Mouse (Mus musculus) CH12.LX (cell line): ENCODE measurements around the gene Il12rb1. TPM values are rescaled to one million over a fixed set of nuclear protein-coding genes. Genes with fewer than 3 reads are reported as not detected.

Experiments used
- DNase-seq: peaks from one replicate; pipeline ENCODE4 v3.0.0-alpha.2; 2013; ENCODE audit errors: extremely low read depth
- H3K27ac ChIP-seq: 2 replicates; pipeline ENCODE4 v1.5.1; 2012; ENCODE audit warnings: low read depth, mild to moderate bottlenecking, control low read depth, moderate library complexity; ENCODE audit not compliant: insufficient read depth
- H3K27me3 ChIP-seq: replicated peaks from 2 replicates; pipeline ENCODE3; 2012; ENCODE audit warnings: inconsistent platforms
- H3K36me3 ChIP-seq, 2 experiments: replicated peaks in 1 of 2; 2 replicates each; pipeline versions ENCODE3 to v1.6.1; 2012; ENCODE audit warnings: inconsistent platforms in 1 of 2, low read length in 1 of 2, mild to moderate bottlenecking in 1 of 2, mixed read lengths in 1 of 2, moderate library complexity in 1 of 2; ENCODE audit not compliant: control insufficient read depth in 1 of 2, insufficient read depth in 1 of 2
- H3K4me1 ChIP-seq, 2 experiments: 2 replicates each; pipeline ENCODE4 v1.6.1; 2012; ENCODE audit warnings: inconsistent platforms in 1 of 2, moderate library complexity in 1 of 2; ENCODE audit not compliant: insufficient read depth in 2 of 2, control insufficient read depth in 1 of 2
- H3K4me2 ChIP-seq: 2 replicates; pipeline ENCODE4 v1.6.1; 2012; ENCODE audit warnings: low read depth, mild to moderate bottlenecking, control low read depth; ENCODE audit not compliant: poor library complexity, insufficient read depth, severe bottlenecking
- H3K4me3 ChIP-seq, 3 experiments: fragments of 150-350 bp in 1 of 3; sonication (generic) in 1 of 3; replicated peaks in 1 of 3; 2 replicates each; pipeline versions ENCODE3 to v1.5.1; 2011 to 2012; ENCODE audit warnings: low read depth in 2 of 3, low read length in 2 of 3, mild to moderate bottlenecking in 2 of 3, moderate library complexity in 2 of 3, control low read depth in 1 of 3, improper control_type of control experiment in 1 of 3, inconsistent platforms in 1 of 3, mixed read lengths in 1 of 3; ENCODE audit not compliant: poor library complexity in 1 of 3
- H3K79me2 ChIP-seq: replicated peaks from 2 replicates; pipeline ENCODE4 v1.6.1; 2012; ENCODE audit warnings: mild to moderate bottlenecking, moderate library complexity; ENCODE audit not compliant: control insufficient read depth, poor library complexity, insufficient read depth, severe bottlenecking; ENCODE audit errors: extremely low read depth
- H3K9ac ChIP-seq: 2 replicates; pipeline ENCODE4 v1.6.1; 2012; ENCODE audit warnings: low read depth, mild to moderate bottlenecking, control low read depth, moderate library complexity; ENCODE audit not compliant: insufficient read depth
- H3K9me3 ChIP-seq: replicated peaks from 2 replicates; pipeline ENCODE3; 2012; ENCODE audit warnings: low read length, inconsistent platforms, mixed read lengths
- CHD1 ChIP-seq: IDR thresholded peaks from 2 replicates; pipeline ENCODE4 v1.6.1; 2012; ENCODE audit warnings: low read depth, low read length, improper control_type of control experiment, inconsistent platforms
- CTCF ChIP-seq, 2 experiments: IDR thresholded peaks in 1 of 2; conservative IDR thresholded peaks in 1 of 2; 2 replicates each; pipeline ENCODE4 v1.5.1; 2011 to 2012; ENCODE audit warnings: low read depth in 2 of 2, low read length in 2 of 2, improper control_type of control experiment in 1 of 2, inconsistent platforms in 1 of 2, mild to moderate bottlenecking in 1 of 2, moderate library complexity in 1 of 2
- ELF1 ChIP-seq: IDR thresholded peaks from 2 replicates; pipeline ENCODE4 v1.6.1; 2014; ENCODE audit warnings: low read depth, mild to moderate bottlenecking, inconsistent platforms, low read length, improper control_type of control experiment
- ETS1 ChIP-seq: conservative IDR thresholded peaks from 2 replicates; pipeline ENCODE4 v1.6.1; 2012; ENCODE audit warnings: low read depth, mild to moderate bottlenecking, inconsistent platforms, low read length, improper control_type of control experiment, moderate library complexity
- HCFC1 ChIP-seq: IDR thresholded peaks from 2 replicates; pipeline ENCODE4 v1.6.1; 2012; ENCODE audit warnings: low read depth, mild to moderate bottlenecking, inconsistent platforms, low read length, improper control_type of control experiment
- IRF4 ChIP-seq: IDR thresholded peaks from 2 replicates; pipeline ENCODE4 v1.6.1; 2014; ENCODE audit warnings: low read depth, mild to moderate bottlenecking, inconsistent platforms, low read length, improper control_type of control experiment
- MAX ChIP-seq: IDR thresholded peaks from 2 replicates; pipeline ENCODE4 v1.6.1; 2011; ENCODE audit warnings: low read length, improper control_type of control experiment
- MAZ ChIP-seq: IDR thresholded peaks from 2 replicates; pipeline ENCODE4 v1.6.1; 2012; ENCODE audit warnings: low read depth, mild to moderate bottlenecking, inconsistent platforms, low read length, improper control_type of control experiment, moderate library complexity
- NELFE ChIP-seq: IDR thresholded peaks from 2 replicates; pipeline ENCODE4 v1.6.1; 2011; ENCODE audit warnings: low read depth, low read length, improper control_type of control experiment
- RAD21 ChIP-seq: IDR thresholded peaks from 2 replicates; pipeline ENCODE4 v1.6.1; 2011; ENCODE audit warnings: low read depth, mild to moderate bottlenecking, low read length, improper control_type of control experiment, moderate library complexity
- SIN3A ChIP-seq: IDR thresholded peaks from 2 replicates; pipeline ENCODE4 v1.6.1; 2012; ENCODE audit warnings: low read length, improper control_type of control experiment, inconsistent platforms
- SMC3 ChIP-seq: IDR thresholded peaks from 2 replicates; pipeline ENCODE4 v1.6.1; 2011; ENCODE audit warnings: low read depth, low read length, improper control_type of control experiment
- TCF12 ChIP-seq: IDR thresholded peaks from 2 replicates; pipeline ENCODE4 v1.6.1; 2014; ENCODE audit warnings: low read depth, mild to moderate bottlenecking, inconsistent platforms, low read length, improper control_type of control experiment
- UBTF ChIP-seq: IDR thresholded peaks from 2 replicates; pipeline ENCODE4 v1.6.1; 2012; ENCODE audit warnings: low read depth, mild to moderate bottlenecking, inconsistent platforms, low read length, improper control_type of control experiment, moderate library complexity
- ZC3H11A ChIP-seq: IDR thresholded peaks from 2 replicates; pipeline ENCODE4 v1.6.1; 2012; ENCODE audit warnings: low read depth, mild to moderate bottlenecking, inconsistent platforms, low read length, improper control_type of control experiment
- ZMIZ1 ChIP-seq: IDR thresholded peaks from 2 replicates; pipeline ENCODE4 v1.6.1; 2012; ENCODE audit warnings: low read depth, mild to moderate bottlenecking, inconsistent platforms, low read length, improper control_type of control experiment
- ZNF384 ChIP-seq: IDR thresholded peaks from 2 replicates; pipeline ENCODE4 v1.6.1; 2012; ENCODE audit warnings: low read depth, low read length, improper control_type of control experiment, inconsistent platforms
- dilution Hi-C: fragments of 300-500 bp; cut with MboI; formaldehyde crosslinking; loops from 2 replicates; pipeline ENCODE4 v1.14.3; 2020; ENCODE audit warnings: low sequenced_read_pairs; ENCODE audit not compliant: extremely low pct_unique_long_range_greater_than_20kb, extremely low pct_ligation_motif_present
- in situ Hi-C: fragments of 300-500 bp; cut with MboI; formaldehyde crosslinking; loops from 3 replicates; pipeline ENCODE4 v1.14.3; 2019; ENCODE audit warnings: low sequenced_read_pairs, low pct_ligation_motif_present, low pct_unique_long_range_greater_than_20kb, mixed read lengths
- polyA plus RNA-seq: library from polyadenylated mRNA; unstranded; fragments of >175 nt; gene quantifications from 2 replicates; pipeline ENCODE4 v1.2.1, GENCODE M21; 2012; ENCODE audit warnings: low read depth; ENCODE audit not compliant: insufficient read length
- total RNA-seq, 2 experiments: library from RNA; depleted of rRNA; stranded (reverse); fragments of 300-350 nt in 1 of 2; fragments of >200 nt in 1 of 2; gene quantifications; 2 replicates each; pipeline ENCODE4 v1.2.3; 2012 to 2014

The Il12rb1 gene
- total and polyA plus RNA-seq, 3 experiments = 4.5 to 23.2 (median 12.5) TPM

DNA sequence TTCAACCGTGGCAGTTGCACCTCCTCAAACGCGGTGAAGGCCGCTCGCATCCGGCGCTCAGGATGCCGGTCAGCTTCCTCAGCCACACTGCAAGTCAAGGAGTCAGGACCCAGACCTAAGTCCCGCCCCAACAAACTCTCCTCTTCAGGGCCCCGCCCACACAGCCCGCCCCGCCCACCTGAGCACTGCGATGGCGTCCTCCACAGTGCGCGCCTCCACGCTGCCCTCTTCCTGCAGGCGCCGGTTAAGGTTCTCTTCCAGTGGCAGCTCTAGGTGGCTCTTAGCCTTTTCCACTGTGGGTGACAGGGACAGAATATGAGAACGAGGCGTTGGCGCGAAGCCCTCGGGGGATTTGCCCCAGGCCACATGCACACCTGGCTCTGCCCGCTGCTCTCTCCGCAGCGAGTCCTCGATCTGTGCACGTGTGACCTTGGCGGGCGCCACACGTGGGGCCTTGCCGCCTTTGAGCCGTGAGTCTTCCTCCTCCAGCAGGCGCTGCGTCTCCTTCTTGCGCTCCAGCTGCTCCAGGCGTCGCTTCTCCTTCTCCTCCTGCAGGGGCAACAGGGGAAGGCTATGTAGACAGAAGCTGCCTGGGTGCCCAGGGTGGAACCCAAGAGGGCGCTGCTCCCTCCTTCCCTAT lies 60.4 kb downstream of the Il12rb1 start:
- Histone ChIP-seq H3K36me3 (peaks cover 14 to 44% of the 10 kb centered on the region in 2 experiments), H3K4me2 (no peak overlapping the region), H3K79me2 (no peaks in the 10 kb centered on the region), H3K27ac (no peak overlapping the region), H3K9ac (no peak overlapping the region), H3K27me3 (peaks cover 14% of the 10 kb centered on the region), H3K9me3 (no peaks in the 10 kb centered on the region), H3K4me3 (no peak overlapping the region), H3K4me1 (peaks cover 16 to 55% of the 10 kb centered on the region in 2 experiments)
- TF ChIP-seq ETS1 (no peak), TCF12 (no peak), CTCF (conservative IDR thresholded peaks at IDR 0.05 in 1 of 2, IDR thresholded peaks at IDR 0.05 in 1 of 2; ENCODE audit: low read depth in 2 of 2, low read length in 2 of 2) (peak in 1 of 2 experiments; percentile 29; a peak in 2 of 4 replicates), HCFC1 (no peak), MAX (no peak), UBTF (no peak)
- dilution Hi-C loops (no loop called here), in situ Hi-C loops (no loop called here)
- peak; percentile 31 for DNase-seq

DNA sequence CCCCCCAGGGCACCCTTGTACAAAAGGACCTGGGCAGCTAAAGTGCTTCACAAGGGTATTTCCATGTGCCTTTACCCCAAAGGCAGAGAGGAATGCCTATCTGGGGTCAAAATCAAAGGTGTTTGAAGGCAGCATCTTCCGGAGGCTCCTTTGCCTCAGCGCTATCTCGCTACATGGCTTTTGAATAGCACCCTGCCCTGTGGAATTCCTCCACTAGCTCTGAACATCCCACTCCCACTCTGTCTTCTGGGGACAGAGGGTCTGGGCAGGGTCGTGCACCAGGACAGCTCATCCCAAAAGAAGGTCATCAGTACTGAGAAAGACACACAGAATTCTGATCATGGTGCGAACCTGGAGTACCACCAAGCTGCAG lies 60.9 kb downstream of the Il12rb1 start:
- dilution Hi-C loops (no loop called here), in situ Hi-C loops (no loop called here)
- Histone ChIP-seq H3K4me3 (no peak overlapping the region), H3K4me2 (no peak overlapping the region), H3K27ac (no peak overlapping the region), H3K36me3 (peaks cover 14 to 44% of the 10 kb centered on the region in 2 experiments), H3K9ac (no peak overlapping the region), H3K4me1 (peaks cover 16 to 55% of the 10 kb centered on the region in 2 experiments), H3K79me2 (no peaks in the 10 kb centered on the region), H3K27me3 (peaks cover 9% of the 10 kb centered on the region), H3K9me3 (no peaks in the 10 kb centered on the region)
- no peak for DNase-seq
- TF ChIP-seq IRF4 (no peak), MAZ (no peak), TCF12 (no peak), ETS1 (no peak), CHD1 (no peak), ZMIZ1 (no peak), SIN3A (no peak), SMC3 (no peak), CTCF (conservative IDR thresholded peaks at IDR 0.05 in 1 of 2, IDR thresholded peaks at IDR 0.05 in 1 of 2; ENCODE audit: low read depth in 2 of 2, low read length in 2 of 2) (no peak)

DNA sequence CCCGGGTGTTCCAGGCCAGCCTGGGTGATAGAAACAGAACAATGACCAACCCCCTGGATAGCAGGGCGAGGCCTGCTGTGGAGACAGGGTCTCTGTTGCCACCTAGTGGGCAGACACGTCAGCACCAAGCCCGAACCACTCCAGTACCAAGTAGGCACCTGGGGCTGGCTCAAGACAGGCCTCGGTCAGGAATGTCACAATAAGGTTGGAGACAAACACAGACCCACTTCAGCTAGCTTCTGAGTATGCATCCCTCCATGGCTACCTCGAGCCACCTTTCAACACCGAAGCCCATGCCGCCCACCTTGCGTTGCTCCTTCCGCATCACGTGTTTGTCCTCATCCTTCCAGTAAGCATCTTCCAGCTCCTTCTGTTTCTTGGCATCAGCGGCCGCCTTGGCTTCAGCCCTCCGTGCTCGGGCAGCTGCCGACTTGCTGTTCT lies 61.4 kb downstream of the Il12rb1 start:
- Histone ChIP-seq H3K27me3 (peaks cover 5% of the 10 kb centered on the region), H3K9me3 (no peaks in the 10 kb centered on the region), H3K36me3 (peaks cover 14 to 44% of the 10 kb centered on the region in 2 experiments), H3K79me2 (no peaks in the 10 kb centered on the region), H3K4me2 (no peak overlapping the region), H3K4me3 (no peak overlapping the region), H3K27ac (no peak overlapping the region), H3K4me1 (peaks cover 16 to 53% of the 10 kb centered on the region in 2 experiments), H3K9ac (no peak overlapping the region)
- no peak for TF ChIP-seq NELFE
- peak; percentile 90 for TF ChIP-seq SMC3
- TF ChIP-seq RAD21 = peak; percentile 89
- no peak for TF ChIP-seq ZNF384
- TF ChIP-seq ZC3H11A = peak; percentile 48; the same call in 1 of the 2 replicates
- peak; percentile 73 to 96 for TF ChIP-seq CTCF (conservative IDR thresholded peaks at IDR 0.05 in 1 of 2, IDR thresholded peaks at IDR 0.05 in 1 of 2; ENCODE audit: low read depth in 2 of 2, low read length in 2 of 2)
- TF ChIP-seq ELF1 = peak; percentile 9; the same call in 1 of the 2 replicates
- DNase-seq = peak; percentile 68
- in situ Hi-C loops (no loop called here), dilution Hi-C loops (no loop called here)
